Mouse (Mus musculus) adrenal gland, adult (tissue): ENCODE results near the gene Cd164l2.

Source experiments
- DNase-seq, 2 experiments: peaks; one replicate each; pipeline ENCODE4 v3.0.0; 2022 to 2023; ENCODE audit warnings: low spot score in 1 of 2; ENCODE audit not compliant: inconsistent age in 2 of 2

The Cd164l2 gene

DNA sequence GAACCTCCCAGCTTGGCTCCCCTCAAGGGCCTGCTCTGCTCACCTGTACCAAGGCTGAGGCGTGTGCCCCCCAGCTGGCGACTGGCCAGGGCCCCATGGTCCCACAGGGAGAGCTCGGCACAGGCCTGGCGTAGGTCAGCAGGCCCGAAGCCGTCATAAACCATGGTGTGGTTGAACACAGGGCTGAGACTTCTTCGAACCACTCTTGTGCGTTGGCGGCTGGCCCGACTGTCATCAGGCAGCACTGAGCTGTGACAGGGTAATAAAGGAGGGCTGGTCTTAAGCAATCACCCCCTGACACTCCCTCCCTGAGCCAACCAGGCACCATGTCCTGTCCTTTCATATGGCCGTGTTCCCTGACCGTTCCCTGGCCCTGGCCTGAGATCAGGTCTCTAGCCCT, 41.5 kb downstream of the Cd164l2 start:
- no peak for DNase-seq

DNA sequence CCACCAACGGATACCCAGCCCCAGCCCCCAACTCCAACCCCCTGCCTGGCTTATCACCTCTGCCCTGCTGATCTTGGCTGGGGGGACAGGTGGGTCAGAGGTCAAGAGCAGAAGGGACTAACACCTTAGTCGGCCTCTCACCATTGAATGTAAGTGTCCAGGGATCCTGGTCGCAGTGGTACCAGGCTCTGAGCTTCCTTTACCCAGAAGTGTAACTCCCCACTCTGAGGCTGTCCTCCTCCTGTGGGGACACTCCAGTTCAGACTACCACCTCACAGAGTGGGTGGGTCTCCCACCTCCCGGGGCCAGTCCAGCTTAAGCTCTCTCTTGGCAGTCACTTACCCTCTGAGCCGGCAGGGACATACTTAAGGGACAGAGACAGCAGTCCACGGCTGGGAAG, 43.5 kb downstream of the Cd164l2 start:
- DNase-seq: no peak

DNA sequence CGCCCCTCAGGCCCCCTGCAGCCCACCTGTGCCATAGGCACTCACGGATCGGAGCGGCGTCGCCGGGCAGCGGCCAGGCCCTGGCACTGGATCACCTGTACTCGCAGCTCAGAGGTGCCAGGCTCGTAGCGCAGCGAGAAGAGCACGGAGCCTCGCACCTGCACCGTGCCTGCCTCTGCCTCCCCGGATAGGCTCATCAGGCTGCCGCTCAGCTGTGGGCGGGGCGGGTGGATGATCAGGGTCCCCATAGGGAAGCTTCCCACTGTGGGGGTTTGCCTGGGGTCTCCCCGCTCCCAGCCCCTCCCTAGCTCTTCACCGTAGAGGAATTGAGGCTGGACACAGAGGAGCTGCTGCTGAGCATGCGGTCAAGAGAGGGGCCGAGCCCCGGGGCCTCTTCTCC, 44.9 kb downstream of the Cd164l2 start:
- no peak for DNase-seq

DNA sequence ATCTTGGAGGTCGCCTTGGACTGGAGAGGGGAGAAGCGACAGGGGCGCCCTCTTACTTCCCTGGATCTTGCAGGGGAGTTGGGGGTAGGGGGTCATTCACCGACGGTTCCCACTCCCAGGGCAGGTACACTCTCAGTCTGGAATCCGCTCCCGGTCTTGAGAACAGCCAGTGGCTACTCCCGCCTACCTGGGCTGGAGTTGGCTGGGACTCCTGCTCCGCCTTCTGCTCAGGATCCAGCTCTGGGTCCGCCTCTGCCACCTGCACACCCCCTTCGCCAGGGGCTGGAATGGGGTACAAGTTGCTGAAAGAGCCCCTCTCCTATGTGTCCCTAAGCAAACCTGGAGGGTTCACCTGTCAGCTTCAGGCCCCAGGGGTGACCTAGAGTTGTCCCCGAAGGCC, 45.3 kb downstream of the Cd164l2 start:
- DNase-seq: no peak

DNA sequence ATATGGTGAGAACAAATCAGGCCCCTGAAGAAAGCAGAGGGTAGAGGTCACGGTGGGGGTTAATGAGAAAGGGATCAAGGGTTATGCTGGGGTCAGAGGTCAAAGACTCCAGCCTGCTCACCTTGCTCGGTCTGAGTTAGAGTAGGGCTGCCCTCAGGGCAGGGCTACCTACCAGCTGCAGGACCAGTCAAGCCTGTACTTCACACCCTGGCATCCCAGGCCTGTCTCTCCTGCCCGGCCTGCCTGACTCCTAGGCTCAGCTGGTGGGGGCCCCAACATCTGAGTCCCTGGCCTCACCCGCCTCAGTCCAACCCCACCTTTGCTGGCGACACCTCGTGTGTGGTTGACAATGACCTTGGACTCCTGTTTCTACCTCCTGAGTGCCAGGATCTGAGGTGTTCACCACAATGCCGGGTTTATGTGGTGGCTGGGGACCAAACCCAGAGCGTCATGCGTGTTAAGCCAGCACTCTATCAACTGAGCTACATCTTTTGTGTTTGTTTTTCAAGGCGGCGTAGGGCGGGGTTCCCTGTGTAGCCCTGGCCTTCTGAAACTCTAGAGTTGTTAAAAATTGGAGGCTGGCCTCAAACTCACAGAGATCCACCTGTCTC, 46.0 kb downstream of the Cd164l2 start:
- no peak for DNase-seq

DNA sequence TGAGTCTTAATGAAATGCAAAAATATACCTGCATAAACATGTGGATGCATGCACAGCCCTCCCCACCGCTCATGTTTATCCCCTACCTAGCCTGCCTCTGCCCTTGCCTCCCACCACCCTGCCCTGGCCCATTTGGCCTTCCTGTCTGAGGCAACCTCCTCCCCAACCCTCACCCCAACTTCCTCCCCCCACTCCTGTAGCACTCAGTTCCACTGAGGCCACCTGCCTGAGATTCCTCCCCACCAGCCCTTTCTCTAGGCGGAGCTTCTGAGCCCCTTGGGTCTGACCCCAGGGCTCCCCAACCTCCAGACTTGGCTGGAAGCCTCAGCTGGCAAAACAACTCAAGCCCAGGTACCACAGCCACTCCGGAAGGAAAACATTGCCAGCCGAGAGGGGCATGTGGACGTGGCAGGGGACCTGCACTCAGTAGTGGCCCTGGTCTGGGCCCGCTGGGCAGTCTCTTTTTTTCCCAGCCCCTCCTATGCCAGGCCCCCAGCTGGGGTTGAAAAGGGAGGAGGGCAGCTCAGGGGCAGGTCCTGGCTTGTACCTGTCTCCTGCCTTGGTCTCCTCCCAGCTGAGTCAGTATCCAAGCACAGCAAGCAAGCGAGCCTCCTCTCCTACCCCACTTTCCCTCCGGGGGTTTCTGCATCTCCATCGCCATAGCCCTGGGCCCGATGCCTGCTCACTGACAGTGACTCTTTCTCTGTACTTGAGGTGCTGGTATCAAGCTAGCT, 49.9 kb downstream of the Cd164l2 start:
- no peak for DNase-seq

DNA sequence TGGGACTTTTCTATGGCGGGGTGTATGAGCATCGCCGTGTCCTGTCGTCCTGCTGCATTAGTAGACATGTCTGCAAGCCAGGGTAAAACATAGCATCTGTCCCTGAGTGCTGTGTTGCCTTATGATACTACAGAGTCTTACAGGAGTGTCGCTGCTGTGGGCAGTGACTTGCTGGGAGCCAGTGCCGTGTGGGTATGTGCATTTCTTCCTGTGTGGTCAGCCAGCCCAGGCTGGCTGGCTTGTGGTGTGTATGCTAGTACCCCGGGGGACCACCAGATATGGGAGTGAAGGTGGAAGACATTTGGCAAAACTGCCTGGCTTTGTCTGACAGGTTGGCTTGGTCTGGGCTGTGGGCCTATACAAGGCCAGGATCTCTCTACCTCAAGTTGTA, 50.4 kb downstream of the Cd164l2 start:
- no peak for DNase-seq

DNA sequence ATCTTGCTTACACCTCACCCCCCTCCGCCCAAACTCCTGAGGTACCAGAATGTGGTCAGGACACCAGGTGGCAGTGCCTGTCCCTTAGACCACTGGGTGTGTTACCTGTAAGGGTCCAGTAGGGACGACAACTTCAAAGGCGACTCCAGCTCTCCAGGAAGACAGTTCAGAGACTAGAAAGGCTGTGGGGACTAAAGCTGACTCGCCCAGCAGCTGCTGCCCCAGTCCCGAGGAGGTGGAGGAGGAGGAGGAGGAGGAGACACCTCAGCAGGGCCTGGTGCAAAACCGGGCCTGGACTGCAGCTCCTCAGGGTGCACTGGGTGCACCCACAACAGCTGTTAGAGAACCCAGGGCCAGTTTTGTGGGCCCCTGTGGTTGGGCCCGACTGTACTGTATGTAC, 51.0 kb downstream of the Cd164l2 start, which contains the start of gene Sytl1:
Gene Sytl1, minus strand, starts transcription at position 232 of the 400 bp plus-strand sequence.
- no peak for DNase-seq

DNA sequence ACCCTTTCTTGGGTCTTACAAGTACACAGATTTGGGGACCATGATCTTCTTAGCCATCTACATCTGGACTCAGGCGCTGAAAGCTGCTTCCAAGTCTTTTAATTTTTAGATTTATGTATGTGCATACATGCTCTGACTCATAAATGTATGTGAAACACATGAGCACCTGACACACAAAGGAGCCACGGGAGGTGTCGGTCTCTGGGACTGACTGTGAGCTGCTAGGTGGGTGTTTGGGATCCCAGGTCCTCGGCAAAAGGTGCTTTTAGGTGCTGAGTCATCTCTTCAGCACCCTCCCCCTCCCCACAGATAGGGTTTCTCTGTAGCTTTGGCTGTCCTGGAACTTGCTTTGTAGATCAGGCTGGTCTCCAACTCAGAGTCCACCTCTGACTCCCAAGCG, 51.8 kb downstream of the Cd164l2 start:
- no peak for DNase-seq

DNA sequence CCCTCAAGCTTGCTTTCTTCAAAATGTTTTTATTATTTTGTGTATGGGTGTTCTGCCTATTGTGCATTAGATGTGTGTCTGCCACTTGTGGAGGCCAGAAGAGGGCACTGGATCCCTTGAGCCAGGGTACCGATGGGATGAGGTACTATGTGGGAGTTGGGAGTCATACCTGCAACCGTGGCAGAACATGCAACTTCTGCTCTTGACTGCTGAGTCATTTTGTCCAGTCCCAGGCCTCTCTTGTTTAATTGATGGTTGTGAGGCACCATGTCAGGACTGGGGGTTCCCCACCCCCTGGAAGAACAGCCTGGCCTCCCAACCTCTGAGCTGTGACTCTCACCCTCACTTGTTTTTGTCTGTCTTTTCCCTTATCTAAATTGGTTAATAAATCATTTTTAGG, 52.6 kb downstream of the Cd164l2 start:
- DNase-seq: no peak

DNA sequence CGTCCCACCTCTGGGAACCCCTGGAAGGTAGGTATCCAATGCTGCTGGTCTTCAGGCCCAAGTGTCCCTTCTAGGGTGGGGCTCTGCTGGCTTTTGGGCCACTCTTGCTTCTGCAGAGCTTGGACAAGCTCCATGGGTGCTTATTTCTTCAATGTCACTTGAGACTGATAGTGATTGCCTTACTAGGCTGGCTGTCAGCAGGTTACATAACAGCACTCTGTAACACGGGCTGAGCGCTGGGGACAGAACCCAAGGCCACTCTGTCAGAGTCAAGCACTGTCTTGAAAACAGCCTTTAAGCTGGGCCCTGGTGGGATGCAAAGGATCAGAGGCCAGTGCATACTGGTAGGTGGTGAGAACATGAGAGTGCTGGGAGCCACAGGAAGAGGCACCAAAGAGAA, 53.4 kb downstream of the Cd164l2 start:
- peak; percentile 72 to 90 for DNase-seq

DNA sequence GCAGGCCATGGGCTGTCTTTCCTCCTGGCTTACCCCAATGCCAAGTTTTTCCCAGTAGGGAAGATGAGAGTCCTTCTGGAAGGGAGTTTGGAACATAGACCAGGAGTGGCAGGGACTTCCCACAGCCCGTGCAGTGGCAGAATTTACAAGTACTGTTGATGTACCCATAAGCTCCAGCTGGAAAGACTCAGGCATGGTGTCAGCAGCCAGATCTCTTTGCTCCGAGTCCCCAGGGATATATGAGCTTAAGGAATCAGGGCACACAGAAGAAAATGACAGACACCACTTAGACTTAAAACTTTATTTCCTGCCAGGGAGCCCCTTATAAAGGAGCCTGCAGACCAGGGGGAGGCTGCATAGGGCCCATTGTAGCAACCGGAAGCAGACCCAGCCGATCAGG, 53.8 kb downstream of the Cd164l2 start:
- DNase-seq: no peak

DNA sequence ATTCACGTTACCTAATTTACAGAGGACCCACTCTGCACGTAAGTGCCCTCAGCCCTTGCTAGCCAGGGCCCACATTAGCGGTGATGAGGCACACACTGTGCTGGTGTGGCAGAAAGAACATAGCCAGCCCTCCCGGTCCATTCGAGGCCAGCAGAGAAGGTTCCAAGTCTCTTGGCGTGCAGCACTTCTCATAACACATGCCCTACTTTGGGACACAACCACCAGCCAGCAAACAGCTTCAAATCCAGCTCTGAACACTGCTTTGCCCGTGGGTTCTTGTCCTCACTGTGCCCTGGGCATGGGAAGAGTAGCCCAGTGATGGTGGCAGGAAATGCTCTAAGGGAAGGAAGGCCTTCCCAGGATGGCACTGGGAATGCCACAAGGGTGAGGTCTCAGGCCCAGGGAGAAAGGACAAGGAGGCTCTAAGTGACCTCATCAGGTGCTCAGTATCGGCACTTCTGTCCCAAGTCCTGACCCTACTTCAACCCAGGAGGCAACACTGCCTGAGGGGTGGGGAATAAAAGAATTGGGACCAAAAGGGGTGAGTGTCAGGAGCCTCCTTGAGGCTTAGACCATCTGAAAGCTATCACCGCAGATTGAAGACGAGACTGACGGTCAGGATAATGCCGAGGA, 54.4 kb downstream of the Cd164l2 start:
- DNase-seq: peak in 1 of 2 experiments; percentile 62

DNA sequence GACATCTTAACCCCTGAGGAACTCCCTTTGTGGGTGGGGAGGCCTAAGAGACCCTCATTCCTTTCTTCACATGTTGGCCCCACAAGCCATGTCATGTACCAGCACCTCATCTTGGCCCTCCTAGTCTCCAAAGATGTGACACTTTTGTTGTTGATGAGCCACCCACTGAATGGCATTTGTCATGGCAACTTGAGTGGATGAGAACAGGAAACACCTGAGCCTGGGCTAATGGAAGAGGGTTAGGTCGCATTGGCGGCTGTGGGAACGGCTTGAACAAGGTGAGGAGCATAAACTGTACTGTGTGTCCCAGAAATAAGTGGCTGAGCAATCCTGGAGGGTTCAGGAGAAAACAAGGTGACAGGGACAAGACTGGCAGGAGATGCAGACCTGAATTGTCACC, 57.0 kb downstream of the Cd164l2 start:
- DNase-seq: no peak

DNA sequence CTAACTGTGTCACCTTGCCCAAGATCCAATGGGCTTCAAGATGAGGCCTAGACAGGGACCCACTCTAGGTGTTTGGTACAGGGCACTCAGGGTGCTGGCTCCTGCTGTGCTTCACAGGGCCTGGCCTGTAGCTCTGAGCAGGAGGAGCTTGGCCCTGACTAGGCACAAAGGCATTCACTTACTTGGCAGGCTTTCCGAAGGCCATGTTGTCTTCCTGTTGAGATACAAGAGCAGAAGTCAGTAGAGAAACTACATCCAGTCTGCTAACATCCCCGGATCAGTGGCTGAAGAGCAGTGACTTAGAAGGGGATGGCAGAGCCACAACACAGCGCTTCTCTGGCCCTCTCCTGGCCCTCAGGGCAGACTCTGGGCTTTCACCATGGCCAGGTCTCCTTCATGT, 57.7 kb downstream of the Cd164l2 start:
- peak; percentile 87 to 94 for DNase-seq

DNA sequence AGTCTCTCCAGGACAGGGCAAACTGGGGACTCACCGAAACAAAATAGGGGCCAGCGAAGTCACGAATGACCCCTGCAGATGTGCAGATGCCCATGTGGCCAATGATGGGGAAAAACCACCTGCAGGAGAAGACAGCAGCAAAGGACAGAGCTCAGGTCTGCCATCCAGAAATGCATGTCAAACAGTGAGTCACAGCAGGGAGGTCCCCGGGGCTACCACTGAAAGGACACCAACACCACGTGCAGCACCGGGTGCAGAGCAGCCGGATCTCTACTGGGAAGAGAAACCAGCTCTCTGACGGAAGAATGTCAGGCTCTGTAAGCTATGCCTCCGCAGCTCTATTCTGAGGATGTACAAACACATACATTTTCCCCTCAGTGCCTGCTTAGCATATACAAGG, 59.0 kb downstream of the Cd164l2 start:
- peak; percentile 61 to 79 for DNase-seq
